Mouse (Mus musculus) CH12.LX (cell line): ENCODE data around the gene Dnal4. TPM values are rescaled to one million over a fixed set of nuclear protein-coding genes. Genes with fewer than 3 reads are reported as not detected.

Experiments
- DNase-seq: peaks from one replicate; pipeline ENCODE4 v3.0.0-alpha.2; 2013; ENCODE audit errors: extremely low read depth
- H3K27ac ChIP-seq: 2 replicates; pipeline ENCODE4 v1.5.1; 2012; ENCODE audit warnings: low read depth, mild to moderate bottlenecking, control low read depth, moderate library complexity; ENCODE audit not compliant: insufficient read depth
- H3K27me3 ChIP-seq: replicated peaks from 2 replicates; pipeline ENCODE3; 2012; ENCODE audit warnings: inconsistent platforms
- H3K36me3 ChIP-seq, 2 experiments: replicated peaks in 1 of 2; 2 replicates each; pipeline versions ENCODE3 to v1.6.1; 2012; ENCODE audit warnings: inconsistent platforms in 1 of 2, low read length in 1 of 2, mild to moderate bottlenecking in 1 of 2, mixed read lengths in 1 of 2, moderate library complexity in 1 of 2; ENCODE audit not compliant: control insufficient read depth in 1 of 2, insufficient read depth in 1 of 2
- H3K4me1 ChIP-seq, 2 experiments: 2 replicates each; pipeline ENCODE4 v1.6.1; 2012; ENCODE audit warnings: inconsistent platforms in 1 of 2, moderate library complexity in 1 of 2; ENCODE audit not compliant: insufficient read depth in 2 of 2, control insufficient read depth in 1 of 2
- H3K4me2 ChIP-seq: 2 replicates; pipeline ENCODE4 v1.6.1; 2012; ENCODE audit warnings: low read depth, mild to moderate bottlenecking, control low read depth; ENCODE audit not compliant: poor library complexity, insufficient read depth, severe bottlenecking
- H3K4me3 ChIP-seq, 3 experiments: fragments of 150-350 bp in 1 of 3; sonication (generic) in 1 of 3; replicated peaks in 1 of 3; 2 replicates each; pipeline versions ENCODE3 to v1.5.1; 2011 to 2012; ENCODE audit warnings: low read depth in 2 of 3, low read length in 2 of 3, mild to moderate bottlenecking in 2 of 3, moderate library complexity in 2 of 3, control low read depth in 1 of 3, improper control_type of control experiment in 1 of 3, inconsistent platforms in 1 of 3, mixed read lengths in 1 of 3; ENCODE audit not compliant: poor library complexity in 1 of 3
- H3K79me2 ChIP-seq: replicated peaks from 2 replicates; pipeline ENCODE4 v1.6.1; 2012; ENCODE audit warnings: mild to moderate bottlenecking, moderate library complexity; ENCODE audit not compliant: control insufficient read depth, poor library complexity, insufficient read depth, severe bottlenecking; ENCODE audit errors: extremely low read depth
- H3K9ac ChIP-seq: 2 replicates; pipeline ENCODE4 v1.6.1; 2012; ENCODE audit warnings: low read depth, mild to moderate bottlenecking, control low read depth, moderate library complexity; ENCODE audit not compliant: insufficient read depth
- H3K9me3 ChIP-seq: replicated peaks from 2 replicates; pipeline ENCODE3; 2012; ENCODE audit warnings: low read length, inconsistent platforms, mixed read lengths
- CHD1 ChIP-seq: IDR thresholded peaks from 2 replicates; pipeline ENCODE4 v1.6.1; 2012; ENCODE audit warnings: low read depth, low read length, improper control_type of control experiment, inconsistent platforms
- CHD2 ChIP-seq: IDR thresholded peaks from 2 replicates; pipeline ENCODE4 v1.6.1; 2011; ENCODE audit warnings: low read length, improper control_type of control experiment
- CTCF ChIP-seq, 2 experiments: IDR thresholded peaks in 1 of 2; conservative IDR thresholded peaks in 1 of 2; 2 replicates each; pipeline ENCODE4 v1.5.1; 2011 to 2012; ENCODE audit warnings: low read depth in 2 of 2, low read length in 2 of 2, improper control_type of control experiment in 1 of 2, inconsistent platforms in 1 of 2, mild to moderate bottlenecking in 1 of 2, moderate library complexity in 1 of 2
- ELF1 ChIP-seq: IDR thresholded peaks from 2 replicates; pipeline ENCODE4 v1.6.1; 2014; ENCODE audit warnings: low read depth, mild to moderate bottlenecking, inconsistent platforms, low read length, improper control_type of control experiment
- ETS1 ChIP-seq: conservative IDR thresholded peaks from 2 replicates; pipeline ENCODE4 v1.6.1; 2012; ENCODE audit warnings: low read depth, mild to moderate bottlenecking, inconsistent platforms, low read length, improper control_type of control experiment, moderate library complexity
- HCFC1 ChIP-seq: IDR thresholded peaks from 2 replicates; pipeline ENCODE4 v1.6.1; 2012; ENCODE audit warnings: low read depth, mild to moderate bottlenecking, inconsistent platforms, low read length, improper control_type of control experiment
- IRF4 ChIP-seq: IDR thresholded peaks from 2 replicates; pipeline ENCODE4 v1.6.1; 2014; ENCODE audit warnings: low read depth, mild to moderate bottlenecking, inconsistent platforms, low read length, improper control_type of control experiment
- JUND ChIP-seq: conservative IDR thresholded peaks from 2 replicates; pipeline ENCODE4 v1.6.1; 2011; ENCODE audit warnings: low read depth, low read length, improper control_type of control experiment
- KAT2A ChIP-seq: IDR thresholded peaks from 2 replicates; pipeline ENCODE4 v1.6.1; 2012; ENCODE audit warnings: low read length, improper control_type of control experiment, inconsistent platforms; ENCODE audit not compliant: insufficient replicate concordance
- MAFK ChIP-seq: IDR thresholded peaks from 2 replicates; pipeline ENCODE4 v1.6.1; 2011; ENCODE audit warnings: low read length, improper control_type of control experiment; ENCODE audit not compliant: insufficient replicate concordance
- MAX ChIP-seq: IDR thresholded peaks from 2 replicates; pipeline ENCODE4 v1.6.1; 2011; ENCODE audit warnings: low read length, improper control_type of control experiment
- MEF2A ChIP-seq: IDR thresholded peaks from 2 replicates; pipeline ENCODE4 v1.6.1; 2014; ENCODE audit warnings: low read depth, mild to moderate bottlenecking, inconsistent platforms, low read length, improper control_type of control experiment, borderline replicate concordance
- MXI1 ChIP-seq: IDR thresholded peaks from 2 replicates; pipeline ENCODE4 v1.6.1; 2011; ENCODE audit warnings: mild to moderate bottlenecking, low read depth, low read length, improper control_type of control experiment
- NELFE ChIP-seq: IDR thresholded peaks from 2 replicates; pipeline ENCODE4 v1.6.1; 2011; ENCODE audit warnings: low read depth, low read length, improper control_type of control experiment
- PAX5 ChIP-seq: IDR thresholded peaks from 2 replicates; pipeline ENCODE4 v1.6.1; 2012; ENCODE audit warnings: low read length, inconsistent platforms, mixed read lengths
- POLR2A ChIP-seq: IDR thresholded peaks from 2 replicates; pipeline ENCODE4 v1.6.1; 2011; ENCODE audit warnings: low read depth, mild to moderate bottlenecking, improper control_type of control experiment, low read length
- RAD21 ChIP-seq: IDR thresholded peaks from 2 replicates; pipeline ENCODE4 v1.6.1; 2011; ENCODE audit warnings: low read depth, mild to moderate bottlenecking, low read length, improper control_type of control experiment, moderate library complexity
- SIN3A ChIP-seq: IDR thresholded peaks from 2 replicates; pipeline ENCODE4 v1.6.1; 2012; ENCODE audit warnings: low read length, improper control_type of control experiment, inconsistent platforms
- SMC3 ChIP-seq: IDR thresholded peaks from 2 replicates; pipeline ENCODE4 v1.6.1; 2011; ENCODE audit warnings: low read depth, low read length, improper control_type of control experiment
- UBTF ChIP-seq: IDR thresholded peaks from 2 replicates; pipeline ENCODE4 v1.6.1; 2012; ENCODE audit warnings: low read depth, mild to moderate bottlenecking, inconsistent platforms, low read length, improper control_type of control experiment, moderate library complexity
- USF2 ChIP-seq: conservative IDR thresholded peaks from 2 replicates; pipeline ENCODE4 v1.6.1; 2011; ENCODE audit warnings: low read depth, low read length, improper control_type of control experiment
- ZC3H11A ChIP-seq: IDR thresholded peaks from 2 replicates; pipeline ENCODE4 v1.6.1; 2012; ENCODE audit warnings: low read depth, mild to moderate bottlenecking, inconsistent platforms, low read length, improper control_type of control experiment
- ZMIZ1 ChIP-seq: IDR thresholded peaks from 2 replicates; pipeline ENCODE4 v1.6.1; 2012; ENCODE audit warnings: low read depth, mild to moderate bottlenecking, inconsistent platforms, low read length, improper control_type of control experiment
- ZNF384 ChIP-seq: IDR thresholded peaks from 2 replicates; pipeline ENCODE4 v1.6.1; 2012; ENCODE audit warnings: low read depth, low read length, improper control_type of control experiment, inconsistent platforms
- dilution Hi-C: fragments of 300-500 bp; cut with MboI; formaldehyde crosslinking; loops from 2 replicates; pipeline ENCODE4 v1.14.3; 2020; ENCODE audit warnings: low sequenced_read_pairs; ENCODE audit not compliant: extremely low pct_unique_long_range_greater_than_20kb, extremely low pct_ligation_motif_present
- in situ Hi-C: fragments of 300-500 bp; cut with MboI; formaldehyde crosslinking; loops from 3 replicates; pipeline ENCODE4 v1.14.3; 2019; ENCODE audit warnings: low sequenced_read_pairs, low pct_ligation_motif_present, low pct_unique_long_range_greater_than_20kb, mixed read lengths
- polyA plus RNA-seq: library from polyadenylated mRNA; unstranded; fragments of >175 nt; gene quantifications from 2 replicates; pipeline ENCODE4 v1.2.1, GENCODE M21; 2012; ENCODE audit warnings: low read depth; ENCODE audit not compliant: insufficient read length
- total RNA-seq, 2 experiments: library from RNA; depleted of rRNA; stranded (reverse); fragments of 300-350 nt in 1 of 2; fragments of >200 nt in 1 of 2; gene quantifications; 2 replicates each; pipeline ENCODE4 v1.2.3; 2012 to 2014

Dnal4 gene
- total and polyA plus RNA-seq, 3 experiments, result 11.7 to 20.9 (median 18.5) TPM

DNA sequence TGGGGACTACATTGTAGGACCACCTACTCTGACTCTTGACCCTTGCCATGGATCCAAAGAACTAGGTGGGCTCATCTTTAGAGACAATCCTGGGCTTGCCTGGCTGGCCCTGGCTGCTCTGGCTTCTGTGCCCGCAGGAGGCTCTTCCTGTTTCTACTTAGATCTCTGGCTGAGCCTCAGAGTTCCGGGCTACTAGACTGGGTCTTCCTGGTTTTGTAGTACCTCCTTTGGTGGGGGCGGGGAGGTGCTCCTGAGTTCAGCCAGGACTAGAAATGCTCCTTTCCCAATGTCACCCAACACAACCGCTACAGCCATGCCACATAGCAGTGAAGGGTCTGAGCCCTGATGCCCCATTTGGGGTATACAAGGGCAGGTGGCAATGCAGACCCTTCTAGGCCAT is 56.9 kb downstream of the Dnal4 start:
- in situ Hi-C loops, result no loop called here
- Histone ChIP-seq H3K79me2 (no peaks in the 10 kb centered on the region), H3K9me3 (no peaks in the 10 kb centered on the region), H3K27me3 (no peaks in the 10 kb centered on the region), H3K36me3 (peaks cover 72 to 92% of the 10 kb centered on the region in 2 experiments), H3K9ac (no peak overlapping the region), H3K4me2 (no peak overlapping the region), H3K4me3 (no peak overlapping the region), H3K4me1 (peaks cover 0 to 26% of the 10 kb centered on the region in 2 experiments; a peak in 3 of 4 replicates), H3K27ac (no peak overlapping the region)
- no peak for DNase-seq
- TF ChIP-seq SMC3, result no peak
- TF ChIP-seq HCFC1, result no peak
- TF ChIP-seq MEF2A, result no peak
- TF ChIP-seq MXI1, result no peak
- TF ChIP-seq ELF1, result no peak
- dilution Hi-C loops, result no loop called here

DNA sequence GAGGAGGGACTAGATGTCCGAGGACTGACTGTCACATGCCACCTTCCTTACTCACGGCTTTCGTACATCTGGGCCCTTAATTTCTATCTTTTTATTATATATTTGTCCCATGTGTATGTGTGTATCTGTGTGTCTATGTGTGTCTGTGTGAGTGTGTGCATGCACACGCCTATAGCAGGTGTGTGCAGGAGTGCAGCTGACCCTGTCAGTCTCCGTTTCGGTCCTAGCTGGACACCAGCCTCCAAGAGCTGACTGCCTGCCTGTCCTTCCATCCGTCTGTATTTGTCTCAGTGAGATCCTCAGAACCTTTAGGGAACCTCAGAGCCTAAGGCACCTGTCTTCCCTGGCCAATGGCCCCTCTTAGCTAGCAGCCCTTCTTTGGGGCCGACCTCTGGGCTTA is 57.4 kb downstream of the Dnal4 start:
- no peak overlapping the region for H3K27ac ChIP-seq
- no peaks in the 10 kb centered on the region for H3K79me2 ChIP-seq
- H3K4me2 ChIP-seq, result no peak overlapping the region
- H3K4me1 ChIP-seq, result peaks cover 0 to 21% of the 10 kb centered on the region in 2 experiments; a peak in 3 of 4 replicates
- in situ Hi-C loops, result no loop called here
- H3K36me3 ChIP-seq, result peaks cover 76 to 92% of the 10 kb centered on the region in 2 experiments
- DNase-seq, result no peak
- dilution Hi-C loops, result no loop called here
- H3K9ac ChIP-seq, result no peak overlapping the region
- no peaks in the 10 kb centered on the region for H3K9me3 ChIP-seq
- H3K27me3 ChIP-seq, result no peaks in the 10 kb centered on the region
- TF ChIP-seq HCFC1 (no peak), RAD21 (no peak), USF2 (no peak), CHD1 (no peak), MAFK (no peak), ZNF384 (no peak), SMC3 (no peak), SIN3A (no peak)
- no peak overlapping the region for H3K4me3 ChIP-seq

DNA sequence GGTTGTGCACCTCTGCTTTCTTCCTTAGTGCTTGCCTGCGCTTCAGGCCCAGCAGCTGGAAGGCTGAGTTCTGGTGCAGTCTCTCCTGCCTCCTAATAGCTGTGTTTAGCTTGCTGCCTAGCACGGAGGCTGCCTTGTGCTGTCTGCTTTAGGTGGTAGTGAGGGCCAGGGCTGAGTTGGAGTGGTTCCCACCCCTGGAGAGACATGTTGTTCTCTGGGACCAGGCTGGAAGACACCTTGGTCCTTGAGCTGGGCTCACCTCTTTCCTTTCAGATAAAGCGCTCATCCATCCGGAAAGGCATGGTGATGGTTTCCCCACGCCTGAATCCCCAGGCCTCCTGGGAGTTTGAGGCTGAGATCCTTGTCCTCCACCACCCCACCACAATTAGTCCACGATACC is 60.9 kb downstream of the Dnal4 start:
- in situ Hi-C loops (no loop called here), dilution Hi-C loops (no loop called here)
- Histone ChIP-seq H3K4me2 (no peak overlapping the region), H3K9me3 (no peaks in the 10 kb centered on the region), H3K27me3 (no peaks in the 10 kb centered on the region), H3K4me1 (no peaks in the 10 kb centered on the region), H3K27ac (no peak overlapping the region), H3K79me2 (no peaks in the 10 kb centered on the region), H3K9ac (no peak overlapping the region), H3K36me3 (peaks cover 84 to 95% of the 10 kb centered on the region in 2 experiments), H3K4me3 (no peak overlapping the region)
- TF ChIP-seq HCFC1 (no peak), KAT2A (no peak), ZNF384 (no peak), JUND (no peak), ETS1 (no peak), CTCF (conservative IDR thresholded peaks at IDR 0.05 in 1 of 2, IDR thresholded peaks at IDR 0.05 in 1 of 2; ENCODE audit: low read depth in 2 of 2, low read length in 2 of 2) (no peak), SMC3 (no peak), MEF2A (no peak), ZC3H11A (no peak), POLR2A (no peak), ZMIZ1 (no peak), MAX (no peak), UBTF (no peak), CHD2 (no peak), PAX5 (no peak), ELF1 (no peak), IRF4 (no peak), NELFE (no peak)
- DNase-seq, result no peak
